Mouse (Mus musculus): ENCODE results near the gene Krtap19-2. TPM values are rescaled to one million over a fixed set of nuclear protein-coding genes. Genes with fewer than 3 reads are reported as not detected.

Gene Krtap19-2
- polyA plus RNA-seq (2014; fragmentation: Illumina TruSeq; extraction: RNeasy Lipid Tissue Mini Kit (QIAGEN cat#74804); ENCODE audit: insufficient read depth, low read depth, low replicate concordance): not detected

DNA sequence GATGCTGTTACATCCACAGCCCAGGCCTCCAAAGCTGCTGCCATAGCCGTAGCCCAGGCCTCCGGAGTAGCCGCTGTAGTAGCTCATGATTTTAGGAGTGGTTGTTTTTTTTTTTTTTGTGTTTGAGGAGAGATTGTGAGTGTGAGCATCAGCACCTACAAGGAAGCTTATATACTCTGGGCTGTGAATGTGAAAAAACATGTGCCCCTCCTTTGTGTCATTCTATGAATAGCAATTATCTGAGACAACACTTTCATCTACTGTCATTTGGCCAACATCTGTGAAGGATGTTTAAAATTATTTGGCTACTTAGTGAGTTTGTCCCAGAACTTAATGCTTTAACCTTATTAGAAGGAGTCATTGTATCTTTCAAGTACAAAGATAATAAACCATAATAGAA, at the start of gene Krtap19-2:
TSS of gene Krtap19-2 (minus strand) at position 101 of the 400 bp plus-strand sequence.

DNA sequence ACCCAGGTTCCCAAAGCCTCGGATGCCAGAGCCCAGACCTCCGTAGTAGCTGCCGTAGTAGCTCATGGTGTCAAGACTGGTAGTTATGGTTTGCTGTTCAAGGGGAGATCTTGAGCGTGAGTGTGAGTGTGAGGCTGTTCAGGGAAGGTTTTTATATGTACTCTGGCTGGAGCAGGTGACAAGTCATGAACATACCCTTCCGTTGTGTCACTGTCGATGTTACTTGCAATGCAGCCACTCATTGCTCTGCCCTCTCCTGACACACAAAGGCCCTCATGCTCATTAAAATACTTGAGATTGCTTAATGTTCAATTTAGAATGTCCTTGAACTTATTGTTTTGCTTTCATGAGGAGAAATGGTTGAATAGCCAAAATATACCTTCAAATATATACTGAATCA, 22.3 kb upstream of the Krtap19-2 start, which contains the start of gene Krtap19-5:
TSS of gene Krtap19-5 (minus strand) at position 101 of the 400 bp plus-strand sequence.

DNA sequence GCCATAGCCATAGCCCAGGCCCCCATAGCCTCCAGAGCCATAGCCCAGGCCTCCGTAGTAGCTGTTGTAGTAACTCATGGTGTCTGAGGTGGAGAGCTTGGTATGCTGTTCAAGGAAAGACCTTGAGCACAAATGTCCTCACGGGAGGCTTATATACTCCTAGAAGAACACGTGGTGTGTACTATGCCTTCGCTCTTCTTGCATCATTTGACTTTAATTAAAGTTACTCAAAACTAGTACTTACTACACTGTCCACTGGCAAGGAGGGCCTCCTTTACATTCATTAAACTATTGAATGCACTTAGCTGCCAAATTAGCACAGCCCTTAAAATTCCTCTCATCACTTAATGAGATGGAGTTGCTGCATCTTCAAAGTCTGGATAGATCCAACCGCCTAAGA, 10.9 kb upstream of the Krtap19-2 start, which contains the start of gene Krtap19-4:
TSS of gene Krtap19-4 (minus strand) at position 101 of the 400 bp plus-strand sequence.

DNA sequence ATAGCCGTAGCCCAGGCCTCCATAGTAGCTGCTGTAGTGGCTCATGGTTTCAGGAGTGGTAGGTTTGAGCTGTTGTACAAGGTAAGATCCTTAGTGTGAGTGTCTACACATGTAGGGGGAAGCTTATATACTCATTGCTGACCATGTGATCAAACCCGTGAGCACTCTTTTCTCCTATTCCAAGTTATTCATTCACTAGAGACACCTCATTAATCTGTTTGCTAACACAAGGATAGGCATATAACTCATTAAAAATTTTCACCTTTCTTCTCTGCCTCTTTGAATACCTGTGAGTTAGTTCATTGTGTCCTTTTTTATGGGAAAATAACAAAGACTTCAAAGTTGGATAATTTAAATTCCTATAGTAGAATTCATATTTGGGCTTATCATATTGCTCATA, 3.9 kb upstream of the Krtap19-2 start, which contains the start of gene Krtap19-3:
TSS of gene Krtap19-3 (minus strand) at position 101 of the 400 bp plus-strand sequence.

DNA sequence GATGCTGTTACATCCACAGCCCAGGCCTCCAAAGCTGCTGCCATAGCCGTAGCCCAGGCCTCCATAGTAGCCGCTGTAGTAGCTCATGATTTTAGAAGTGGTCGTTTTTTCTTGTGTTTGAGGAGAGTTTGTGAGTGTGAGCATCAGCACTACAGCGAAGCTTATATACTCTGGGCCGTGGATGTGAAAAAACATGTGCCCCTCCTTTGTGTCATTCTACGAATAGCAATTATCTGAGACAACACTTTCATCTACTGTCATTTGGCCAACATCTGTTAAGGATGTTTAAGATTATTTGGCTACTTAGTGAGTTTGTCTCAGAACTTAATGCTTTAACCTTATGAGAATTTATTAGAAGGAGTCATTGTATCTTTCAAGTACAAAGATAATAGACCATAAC, 4.8 kb downstream of the Krtap19-2 start, which contains the start of gene Krtap19-1:
TSS of gene Krtap19-1 (minus strand) at position 101 of the 400 bp plus-strand sequence.

DNA sequence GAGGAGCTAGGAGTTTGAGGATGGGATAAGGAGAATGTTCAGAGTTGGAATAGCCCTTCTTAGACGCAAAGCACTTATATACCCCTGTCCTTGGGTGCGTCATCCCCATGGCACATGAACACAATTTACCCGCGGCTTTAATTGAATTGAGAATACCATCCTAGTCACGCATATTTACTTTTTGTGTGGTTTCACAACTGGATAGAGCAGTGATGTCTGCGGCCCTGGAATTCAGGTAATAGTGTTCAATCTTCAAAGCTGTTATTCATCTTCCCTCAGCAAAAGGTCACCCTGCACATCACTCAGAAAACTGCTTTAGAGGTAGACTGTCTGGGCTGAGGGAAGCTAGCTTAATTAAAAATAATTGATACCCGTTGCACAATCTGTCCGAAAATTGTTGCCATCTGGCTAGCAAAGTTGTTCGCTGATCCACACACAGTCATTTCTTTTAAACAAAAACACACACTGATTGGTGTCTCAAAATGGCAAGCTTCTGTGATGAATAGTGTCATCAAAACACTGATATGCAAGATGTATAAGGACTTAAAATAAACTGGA, 47.9 kb downstream of the Krtap19-2 start, which contains the start of gene Krtap14:
TSS of gene Krtap14 (minus strand) at position 51 of the 558 bp plus-strand sequence.

Other genes starting within 250 kb of the Krtap19-2 start
- gene 2310079G19Rik, start 246.6 kb downstream of the Krtap19-2 start, polyA plus RNA-seq (2014; fragmentation: Illumina TruSeq; extraction: RNeasy Lipid Tissue Mini Kit (QIAGEN cat#74804); ENCODE audit: insufficient read depth, low read depth, low replicate concordance): not detected
- not detected for gene Krtap26-1, start 226.5 kb downstream of the Krtap19-2 start, polyA plus RNA-seq (2014; fragmentation: Illumina TruSeq; extraction: RNeasy Lipid Tissue Mini Kit (QIAGEN cat#74804); ENCODE audit: insufficient read depth, low read depth, low replicate concordance)
- gene Krtap27-1, start 202.6 kb downstream of the Krtap19-2 start, polyA plus RNA-seq (2014; fragmentation: Illumina TruSeq; extraction: RNeasy Lipid Tissue Mini Kit (QIAGEN cat#74804); ENCODE audit: insufficient read depth, low read depth, low replicate concordance): not detected
- not detected for gene 2310061N02Rik, start 166.3 kb downstream of the Krtap19-2 start, polyA plus RNA-seq (2014; fragmentation: Illumina TruSeq; extraction: RNeasy Lipid Tissue Mini Kit (QIAGEN cat#74804); ENCODE audit: insufficient read depth, low read depth, low replicate concordance)
- not detected for gene Krtap13-1, start 145.4 kb downstream of the Krtap19-2 start, polyA plus RNA-seq (2014; fragmentation: Illumina TruSeq; extraction: RNeasy Lipid Tissue Mini Kit (QIAGEN cat#74804); ENCODE audit: insufficient read depth, low read depth, low replicate concordance)
- not detected for gene Krtap13, start 122.6 kb downstream of the Krtap19-2 start, polyA plus RNA-seq (2014; fragmentation: Illumina TruSeq; extraction: RNeasy Lipid Tissue Mini Kit (QIAGEN cat#74804); ENCODE audit: insufficient read depth, low read depth, low replicate concordance)
- not detected for gene 2310034C09Rik, start 115.4 kb downstream of the Krtap19-2 start, polyA plus RNA-seq (2014; fragmentation: Illumina TruSeq; extraction: RNeasy Lipid Tissue Mini Kit (QIAGEN cat#74804); ENCODE audit: insufficient read depth, low read depth, low replicate concordance)
- gene 2310057N15Rik, start 100.1 kb downstream of the Krtap19-2 start, polyA plus RNA-seq (2014; fragmentation: Illumina TruSeq; extraction: RNeasy Lipid Tissue Mini Kit (QIAGEN cat#74804); ENCODE audit: insufficient read depth, low read depth, low replicate concordance): not detected
- gene Gm5965, start 96.4 kb downstream of the Krtap19-2 start, polyA plus RNA-seq (2014; fragmentation: Illumina TruSeq; extraction: RNeasy Lipid Tissue Mini Kit (QIAGEN cat#74804); ENCODE audit: insufficient read depth, low read depth, low replicate concordance): not detected
- gene Gm20741, start 62.0 kb downstream of the Krtap19-2 start, polyA plus RNA-seq (2014; fragmentation: Illumina TruSeq; extraction: RNeasy Lipid Tissue Mini Kit (QIAGEN cat#74804); ENCODE audit: insufficient read depth, low read depth, low replicate concordance): not detected
- gene Krtap15, start 54.1 kb downstream of the Krtap19-2 start, polyA plus RNA-seq (2014; fragmentation: Illumina TruSeq; extraction: RNeasy Lipid Tissue Mini Kit (QIAGEN cat#74804); ENCODE audit: insufficient read depth, low read depth, low replicate concordance): not detected
- gene Krtap14, start 48.1 kb downstream of the Krtap19-2 start, polyA plus RNA-seq (2014; fragmentation: Illumina TruSeq; extraction: RNeasy Lipid Tissue Mini Kit (QIAGEN cat#74804); ENCODE audit: insufficient read depth, low read depth, low replicate concordance): not detected
- not detected for gene Krtap19-1, start 4.9 kb downstream of the Krtap19-2 start, polyA plus RNA-seq (2014; fragmentation: Illumina TruSeq; extraction: RNeasy Lipid Tissue Mini Kit (QIAGEN cat#74804); ENCODE audit: insufficient read depth, low read depth, low replicate concordance)
- not detected for gene Krtap19-3, start 3.8 kb upstream of the Krtap19-2 start, polyA plus RNA-seq (2014; fragmentation: Illumina TruSeq; extraction: RNeasy Lipid Tissue Mini Kit (QIAGEN cat#74804); ENCODE audit: insufficient read depth, low read depth, low replicate concordance)
- gene Krtap19-4, start 10.8 kb upstream of the Krtap19-2 start, polyA plus RNA-seq (2014; fragmentation: Illumina TruSeq; extraction: RNeasy Lipid Tissue Mini Kit (QIAGEN cat#74804); ENCODE audit: insufficient read depth, low read depth, low replicate concordance): not detected
- gene Krtap19-5, start 22.2 kb upstream of the Krtap19-2 start, polyA plus RNA-seq (2014; fragmentation: Illumina TruSeq; extraction: RNeasy Lipid Tissue Mini Kit (QIAGEN cat#74804); ENCODE audit: insufficient read depth, low read depth, low replicate concordance): not detected
- not detected for gene Krtap19-9b, start 58.0 kb upstream of the Krtap19-2 start, polyA plus RNA-seq (2014; fragmentation: Illumina TruSeq; extraction: RNeasy Lipid Tissue Mini Kit (QIAGEN cat#74804); ENCODE audit: insufficient read depth, low read depth, low replicate concordance)
- gene Krtap16-3, start 88.6 kb upstream of the Krtap19-2 start, polyA plus RNA-seq (2014; fragmentation: Illumina TruSeq; extraction: RNeasy Lipid Tissue Mini Kit (QIAGEN cat#74804); ENCODE audit: insufficient read depth, low read depth, low replicate concordance): not detected
- gene Krtap22-2, start 136.5 kb upstream of the Krtap19-2 start, polyA plus RNA-seq (2014; fragmentation: Illumina TruSeq; extraction: RNeasy Lipid Tissue Mini Kit (QIAGEN cat#74804); ENCODE audit: insufficient read depth, low read depth, low replicate concordance): not detected
- gene Gm10229, start 141.0 kb upstream of the Krtap19-2 start, polyA plus RNA-seq (2014; fragmentation: Illumina TruSeq; extraction: RNeasy Lipid Tissue Mini Kit (QIAGEN cat#74804); ENCODE audit: insufficient read depth, low read depth, low replicate concordance): not detected
- not detected for gene Krtap6-1, start 157.4 kb upstream of the Krtap19-2 start, polyA plus RNA-seq (2014; fragmentation: Illumina TruSeq; extraction: RNeasy Lipid Tissue Mini Kit (QIAGEN cat#74804); ENCODE audit: insufficient read depth, low read depth, low replicate concordance)
- gene Gm10228, start 167.2 kb upstream of the Krtap19-2 start, polyA plus RNA-seq (2014; fragmentation: Illumina TruSeq; extraction: RNeasy Lipid Tissue Mini Kit (QIAGEN cat#74804); ENCODE audit: insufficient read depth, low read depth, low replicate concordance): not detected
- not detected for gene Krtap6-5, start 173.6 kb upstream of the Krtap19-2 start, polyA plus RNA-seq (2014; fragmentation: Illumina TruSeq; extraction: RNeasy Lipid Tissue Mini Kit (QIAGEN cat#74804); ENCODE audit: insufficient read depth, low read depth, low replicate concordance)
- not detected for gene 1110025L11Rik, start 189.7 kb upstream of the Krtap19-2 start, polyA plus RNA-seq (2014; fragmentation: Illumina TruSeq; extraction: RNeasy Lipid Tissue Mini Kit (QIAGEN cat#74804); ENCODE audit: insufficient read depth, low read depth, low replicate concordance)
- not detected for gene Krtap6-3, start 209.7 kb upstream of the Krtap19-2 start, polyA plus RNA-seq (2014; fragmentation: Illumina TruSeq; extraction: RNeasy Lipid Tissue Mini Kit (QIAGEN cat#74804); ENCODE audit: insufficient read depth, low read depth, low replicate concordance)